Mouse (Mus musculus): Measurements from ENCODE around the gene Wfdc12. TPM values are rescaled to one million over a fixed set of nuclear protein-coding genes. Genes with fewer than 3 reads are reported as not detected.

Gene Wfdc12
- 0.25 TPM in 1 of 2 replicates, not detected in the other for polyA plus RNA-seq (2012; ENCODE audit: low replicate concordance)

DNA sequence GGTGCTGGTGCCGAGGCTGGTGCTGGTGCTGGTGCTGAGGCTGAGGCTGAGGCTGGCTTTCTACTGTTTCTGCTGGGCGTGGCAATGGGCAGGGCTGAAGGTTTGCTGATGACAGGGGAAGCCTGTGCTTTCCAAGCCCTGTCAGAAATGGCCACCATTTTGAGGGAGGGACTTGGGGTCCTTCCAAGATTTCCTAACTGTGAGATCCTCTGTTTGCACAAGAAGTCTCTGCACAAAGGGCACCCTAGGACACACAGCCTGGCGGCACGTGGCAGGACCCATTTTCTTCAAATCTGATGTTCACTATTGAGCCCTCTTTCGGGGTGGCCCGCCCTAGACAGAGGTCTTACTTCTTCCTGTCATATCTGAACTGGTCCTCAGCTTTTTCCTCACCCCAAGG is at the start of gene Wfdc12:
Gene Wfdc12, minus strand, starts transcription at position 33 of the 400 bp plus-strand sequence.

DNA sequence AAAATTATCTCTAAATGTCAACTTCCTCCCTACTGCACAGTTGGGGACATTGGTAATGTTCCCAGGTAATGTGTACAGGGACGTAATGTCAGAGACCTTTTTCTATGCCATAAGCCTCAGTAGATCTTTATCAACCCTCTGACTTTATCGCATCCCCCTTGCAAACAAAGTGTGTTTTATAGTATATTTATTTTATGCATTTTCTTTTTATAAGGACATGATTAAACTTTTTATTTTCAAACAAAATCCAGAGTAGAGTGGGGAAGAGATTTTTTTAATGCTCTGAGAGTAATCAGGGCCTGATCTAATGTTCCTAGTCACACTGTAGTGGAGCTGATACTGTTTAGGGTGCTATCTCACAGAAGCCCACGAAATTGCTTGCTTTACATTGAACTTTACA is 48.0 kb upstream of the Wfdc12 start, which contains the start of gene Svs2:
Gene Svs2, minus strand, starts transcription at position 101 of the 400 bp plus-strand sequence.

DNA sequence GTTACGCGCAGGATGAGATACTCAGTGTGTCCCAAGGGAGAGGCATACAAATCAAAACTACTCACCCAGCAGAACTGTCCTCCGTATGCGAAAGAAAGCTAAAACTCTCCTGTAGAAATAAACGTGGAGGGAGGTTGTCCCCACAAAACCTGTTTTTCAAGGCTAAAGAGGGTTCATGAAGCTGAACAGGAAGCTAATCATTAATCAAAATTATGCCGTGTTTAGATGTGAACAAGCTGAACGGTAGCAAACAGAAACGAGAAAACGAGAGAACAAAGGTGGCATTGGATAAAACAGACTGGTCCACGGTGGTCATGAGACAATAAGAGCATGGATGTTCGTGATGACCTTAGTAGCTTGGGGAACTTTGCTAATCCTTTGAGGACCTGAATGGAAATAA is 31.1 kb upstream of the Wfdc12 start, which contains the start of gene Wfdc15b:
Gene Wfdc15b, minus strand, starts transcription at position 139 of the 400 bp plus-strand sequence.

DNA sequence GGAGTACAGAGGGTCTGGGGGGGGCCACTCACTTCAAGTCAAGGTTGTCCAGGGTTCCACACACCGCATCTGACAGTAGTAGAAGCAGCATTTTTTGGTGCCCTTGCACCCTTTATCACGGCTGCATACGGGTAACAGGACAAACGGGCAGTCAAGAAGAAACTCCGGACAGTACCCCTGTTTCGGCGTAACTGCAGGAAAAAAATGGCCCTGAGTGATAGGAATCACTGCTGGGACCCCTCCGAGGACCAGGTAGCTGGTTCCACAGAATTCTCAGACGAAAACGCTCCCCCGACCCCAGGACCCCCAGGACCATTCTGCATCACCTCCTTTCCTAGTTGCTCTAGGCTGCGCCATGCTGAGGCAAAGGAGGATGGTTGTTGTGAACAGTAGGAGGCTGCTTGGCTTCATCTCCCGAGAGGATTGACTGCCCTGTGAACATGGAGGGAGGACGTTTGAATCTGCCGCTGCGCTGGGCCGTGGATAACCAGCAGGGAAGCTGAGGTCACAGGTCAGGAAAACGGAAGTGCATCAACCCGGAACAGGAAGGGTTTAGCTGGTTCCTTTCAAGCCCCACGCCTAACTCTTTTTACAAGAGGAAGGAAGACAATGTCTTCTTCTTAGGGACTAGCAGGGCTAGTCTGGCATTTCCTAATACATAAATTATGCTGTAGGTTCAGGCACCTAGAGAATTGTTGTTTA is 9.4 kb upstream of the Wfdc12 start, which contains the start of gene Wfdc15a:
Gene Wfdc15a, minus strand, starts transcription at position 505 of the 702 bp plus-strand sequence.

DNA sequence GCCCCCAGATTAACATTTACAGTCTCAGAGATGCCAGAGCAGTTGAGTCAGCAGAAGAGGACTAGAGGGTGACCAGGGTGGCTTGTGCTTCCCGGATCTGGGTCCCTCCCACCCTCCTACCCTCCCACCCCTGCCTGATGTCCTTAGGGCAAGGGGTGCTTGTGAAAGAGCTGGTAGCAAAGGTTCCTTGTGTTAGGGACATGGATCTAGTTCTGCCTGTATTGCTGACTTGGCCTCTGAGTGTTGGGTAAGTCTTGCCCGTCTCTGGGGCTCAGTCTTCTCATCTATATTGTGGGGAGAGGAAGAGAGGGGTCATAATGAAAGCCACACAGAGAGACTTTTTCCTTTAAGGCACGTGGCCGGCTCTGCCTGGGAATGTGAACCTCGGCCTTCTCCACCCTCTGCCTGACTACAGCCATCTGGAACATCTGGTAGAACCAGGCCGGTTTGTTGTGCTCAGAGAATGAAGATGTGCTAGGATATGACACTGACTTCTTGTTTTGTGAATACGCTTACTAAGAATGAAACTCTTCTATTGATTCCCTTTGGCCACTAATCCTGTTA is 7.6 kb downstream of the Wfdc12 start, which contains the start of gene Wfdc5:
Gene Wfdc5, minus strand, starts transcription at position 51 of the 564 bp plus-strand sequence.

DNA sequence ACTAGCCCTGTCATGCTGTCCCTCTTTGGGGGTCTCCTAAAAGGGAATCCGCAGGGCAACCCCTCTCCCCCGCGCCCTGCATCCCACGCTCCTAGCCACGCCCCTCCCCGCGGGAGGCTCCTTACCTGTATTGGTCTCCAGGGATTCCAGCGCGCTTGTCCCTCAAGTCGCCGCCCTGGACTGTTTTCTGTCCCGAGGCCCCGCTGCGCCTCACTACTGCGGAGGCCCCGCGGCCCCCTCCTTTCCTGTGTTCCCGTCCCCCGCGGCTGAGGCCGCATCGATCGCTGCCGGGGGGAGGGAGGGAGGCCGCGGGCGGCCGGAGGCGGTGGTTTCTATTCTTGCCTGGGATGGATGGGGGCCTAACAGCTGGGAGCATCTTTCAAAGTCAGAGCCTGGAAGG is 19.5 kb downstream of the Wfdc12 start, which contains the start of gene Kcns1:
Gene Kcns1, minus strand, starts transcription at position 212 of the 400 bp plus-strand sequence.

Other genes starting within 250 kb of the Wfdc12 start
- 41.7 and 48.9 TPM in 2 replicates for gene Ywhab, start 195.6 kb downstream of the Wfdc12 start, polyA plus RNA-seq (2012; ENCODE audit: low replicate concordance)
- gene Pabpc1l, start 165.2 kb downstream of the Wfdc12 start, polyA plus RNA-seq (2012; ENCODE audit: low replicate concordance) = not detected in 2 replicates
- 7.5 and 23.7 TPM in 2 replicates for gene Stk4, start 120.3 kb downstream of the Wfdc12 start, polyA plus RNA-seq (2012; ENCODE audit: low replicate concordance)
- 32.5 and 38.0 TPM in 2 replicates for gene Tomm34, start 119.4 kb downstream of the Wfdc12 start, polyA plus RNA-seq (2012; ENCODE audit: low replicate concordance)
- 0.08 and 0.16 TPM in 2 replicates for gene Kcns1, start 19.5 kb downstream of the Wfdc12 start, polyA plus RNA-seq (2012; ENCODE audit: low replicate concordance)
- gene Wfdc5, start 7.9 kb downstream of the Wfdc12 start, polyA plus RNA-seq (2012; ENCODE audit: low replicate concordance) = not detected in 2 replicates
- gene Wfdc15a, start 9.5 kb upstream of the Wfdc12 start, polyA plus RNA-seq (2012; ENCODE audit: low replicate concordance) = not detected in 2 replicates
- gene Wfdc15b, start 31.1 kb upstream of the Wfdc12 start, polyA plus RNA-seq (2012; ENCODE audit: low replicate concordance) = not detected in 2 replicates
- not detected in 2 replicates for gene Svs2, start 47.9 kb upstream of the Wfdc12 start, polyA plus RNA-seq (2012; ENCODE audit: low replicate concordance)
- gene Svs3b, start 66.0 kb upstream of the Wfdc12 start, polyA plus RNA-seq (2012; ENCODE audit: low replicate concordance) = not detected in 2 replicates
- not detected in 2 replicates for gene Svs4, start 87.9 kb upstream of the Wfdc12 start, polyA plus RNA-seq (2012; ENCODE audit: low replicate concordance)
- gene Svs3a, start 98.7 kb upstream of the Wfdc12 start, polyA plus RNA-seq (2012; ENCODE audit: low replicate concordance) = not detected in 2 replicates
- gene Svs6, start 126.1 kb upstream of the Wfdc12 start, polyA plus RNA-seq (2012; ENCODE audit: low replicate concordance) = not detected in 2 replicates
- gene Svs5, start 142.1 kb upstream of the Wfdc12 start, polyA plus RNA-seq (2012; ENCODE audit: low replicate concordance) = not detected in 2 replicates
- gene Slpi, start 198.5 kb upstream of the Wfdc12 start, polyA plus RNA-seq (2012; ENCODE audit: low replicate concordance) = 5.2 and 16.4 TPM in 2 replicates
- gene Rbpjl, start 212.5 kb upstream of the Wfdc12 start, polyA plus RNA-seq (2012; ENCODE audit: low replicate concordance) = 0.09 and 0.25 TPM in 2 replicates
- gene Matn4, start 214.6 kb upstream of the Wfdc12 start, polyA plus RNA-seq (2012; ENCODE audit: low replicate concordance) = 0.07 TPM in 1 of 2 replicates, not detected in the other

Data from leukemia stem cell, adult 10-12 weeks (primary cell).